Mouse (Mus musculus) midbrain, embryonic 12.5 days (tissue): Measurements from ENCODE around the gene Atrnl1. TPM values are rescaled to one million over a fixed set of nuclear protein-coding genes. Genes with fewer than 3 reads are reported as not detected.
A peak's percentile ranks its signal among the peaks of the same experiment; 100 is the strongest.

Experiments used
- ATAC-seq: fragments of 200-750 bp; cut with Nextera tagmentation; 2 replicates; pipeline ENCODE4 v1.8.0; 2017; ENCODE audit warnings: low read depth, moderate TSS enrichment, moderate library complexity; ENCODE audit not compliant: low FRiP score
- H3K27ac ChIP-seq: fragments of 300-500 bp; sonication (generic); replicated peaks from 2 replicates; pipeline ENCODE4 v1.5.1; 2016; ENCODE audit warnings: mild to moderate bottlenecking
- H3K27me3 ChIP-seq: fragments of 300-500 bp; sonication (generic); 2 replicates; pipeline ENCODE4 v1.6.1; 2016; ENCODE audit warnings: mild to moderate bottlenecking
- H3K36me3 ChIP-seq: fragments of 300-500 bp; sonication (generic); 2 replicates; pipeline ENCODE4 v1.6.1; 2016
- H3K4me1 ChIP-seq: fragments of 300-500 bp; sonication (generic); 2 replicates; pipeline ENCODE4 v1.6.1; 2016
- H3K4me2 ChIP-seq: fragments of 300-500 bp; sonication (generic); replicated peaks from 2 replicates; pipeline ENCODE4 v1.6.1; 2016; ENCODE audit warnings: mild to moderate bottlenecking, moderate library complexity
- H3K4me3 ChIP-seq: fragments of 300-500 bp; sonication (generic); 2 replicates; pipeline ENCODE4 v1.5.1; 2016; ENCODE audit warnings: mild to moderate bottlenecking
- H3K9ac ChIP-seq: fragments of 300-500 bp; sonication (generic); replicated peaks from 2 replicates; pipeline ENCODE4 v1.6.1; 2016; ENCODE audit warnings: mild to moderate bottlenecking, moderate library complexity
- H3K9me3 ChIP-seq: fragments of 300-500 bp; sonication (generic); 2 replicates; pipeline ENCODE4 v1.6.1; 2016; ENCODE audit warnings: mild to moderate bottlenecking
- WGBS: fragments of 180-500 bp; shearing (Covaris S2); methylation state at CpG from one replicate; pipeline ENCODE4 v1.1.7; 2016; 5-methylcytosine and 5-hydroxymethylcytosine counted together
- microRNA-seq: library from miRNA; unstranded; fragments of <30 nt; microRNA quantifications from one replicate; pipeline ENCODE4, GENCODE M21; 2017
- polyA plus RNA-seq: library from polyadenylated mRNA; unstranded; fragments of >200 nt; fragmentation: Nextera tagmentation; extraction: Ambion mirVana; gene quantifications from 2 replicates; pipeline ENCODE4 v1.2.1, GENCODE M21; 2016

Gene Atrnl1
- polyA plus RNA-seq, 1 experiment from 2014 or later = 11.2 TPM

GRCm38 (mm10) chr19:58166147-58166546, 555.3 kb downstream of the Atrnl1 start:
- Histone ChIP-seq H3K27me3 (peaks cover 4% of the 10 kb centered on the region; the same call in 1 of the 2 replicates), H3K9me3 (no peaks in the 10 kb centered on the region), H3K4me2 (peak overlapping the region; percentile 26), H3K9ac (no peak overlapping the region), H3K4me3 (no peak overlapping the region), H3K4me1 (peaks cover 21% of the 10 kb centered on the region), H3K27ac (no peak overlapping the region), H3K36me3 (no peaks in the 10 kb centered on the region)
- ATAC-seq = peak; percentile 19; the same call in 1 of the 2 replicates
- 69% methylated on average over 6 of the region's 6 CpGs for whole genome bisulfite sequencing

GRCm38 (mm10) chr19:58178410-58178809, 567.6 kb downstream of the Atrnl1 start:
- Histone ChIP-seq H3K27ac (no peak overlapping the region), H3K4me3 (no peak overlapping the region), H3K27me3 (peaks cover 6% of the 10 kb centered on the region; the same call in 1 of the 2 replicates), H3K36me3 (no peaks in the 10 kb centered on the region), H3K9me3 (no peaks in the 10 kb centered on the region), H3K4me1 (peaks cover 5% of the 10 kb centered on the region; the same call in 1 of the 2 replicates), H3K9ac (no peak overlapping the region), H3K4me2 (no peak overlapping the region)
- WGBS = 94% methylated on average over 10 of the region's 10 CpGs
- no peak for ATAC-seq

GRCm38 (mm10) chr19:58180773-58181172, 569.9 kb downstream of the Atrnl1 start:
- Histone ChIP-seq H3K27me3 (peaks cover 6% of the 10 kb centered on the region; the same call in 1 of the 2 replicates), H3K4me2 (peak overlapping the region; percentile 13; the same call in 1 of the 2 replicates), H3K4me1 (peaks cover 5% of the 10 kb centered on the region; the same call in 1 of the 2 replicates), H3K27ac (no peak overlapping the region), H3K36me3 (no peaks in the 10 kb centered on the region), H3K4me3 (no peak overlapping the region), H3K9me3 (no peaks in the 10 kb centered on the region), H3K9ac (no peak overlapping the region)
- no peak for ATAC-seq
- 3% methylated on average over 5 of the region's 5 CpGs for WGBS

Small RNA genes lying within 50 kb of the gene (microRNA-seq; reads per million reads assigned to microRNA genes)
- gene Mir5623 = 2.8 reads per million, percentile 6 among the genes with 10 or more reads in this experiment

Other genes starting within 250 kb of the Atrnl1 start
- gene Trub1, start 158.1 kb upstream of the Atrnl1 start, polyA plus RNA-seq = 14.4 and 21.3 TPM in 2 replicates